Mouse (Mus musculus) ES-E14 (cell line): ENCODE results near the gene Hspa1a. TPM values are rescaled to one million over a fixed set of nuclear protein-coding genes. Genes with fewer than 3 reads are reported as not detected.
A peak's percentile ranks its signal among the peaks of the same experiment; 100 is the strongest.

Source experiments
- DNase-seq: peaks from one replicate; pipeline ENCODE4 v3.0.0-alpha.2; 2013; ENCODE audit warnings: low read depth, low spot score
- H3K27ac ChIP-seq: 2 replicates; pipeline ENCODE4 v1.5.1; 2012; ENCODE audit warnings: low read depth, mild to moderate bottlenecking, low read length, moderate library complexity, mixed read lengths; ENCODE audit not compliant: poor library complexity, insufficient read depth, severe bottlenecking
- H3K36me3 ChIP-seq: 2 replicates; pipeline ENCODE4 v1.6.1; 2012; ENCODE audit warnings: mild to moderate bottlenecking, low read length, moderate library complexity, mixed read lengths; ENCODE audit not compliant: control insufficient read depth, poor library complexity, insufficient read depth, severe bottlenecking
- H3K4me1 ChIP-seq, 2 experiments: fragments of 150-350 bp in 1 of 2; sonication (generic) in 1 of 2; 2 replicates each; pipeline ENCODE4 v1.6.1; 2012; ENCODE audit warnings: low read length in 2 of 2, mild to moderate bottlenecking in 1 of 2, mixed read lengths in 1 of 2; ENCODE audit not compliant: control insufficient read depth in 2 of 2, insufficient read depth in 2 of 2, poor library complexity in 1 of 2
- H3K4me3 ChIP-seq, 2 experiments: fragments of 150-350 bp in 1 of 2; sonication (generic) in 1 of 2; 2 replicates each; pipeline ENCODE4 v1.5.1; 2012; ENCODE audit warnings: low read length in 2 of 2, low read depth in 1 of 2, mild to moderate bottlenecking in 1 of 2, mixed read lengths in 1 of 2; ENCODE audit not compliant: insufficient read depth in 1 of 2, poor library complexity in 1 of 2, severe bottlenecking in 1 of 2
- H3K9ac ChIP-seq: 2 replicates; pipeline ENCODE4 v1.6.1; 2012; ENCODE audit warnings: low read depth, mild to moderate bottlenecking, low read length, mixed read lengths; ENCODE audit not compliant: poor library complexity, insufficient read depth, severe bottlenecking
- H3K9me3 ChIP-seq: fragments of 150-350 bp; sonication (generic); 2 replicates; pipeline ENCODE4 v1.6.1; 2012; ENCODE audit warnings: low read depth, mild to moderate bottlenecking, low read length; ENCODE audit not compliant: control insufficient read depth, insufficient read depth
- CHD2 ChIP-seq: IDR thresholded peaks from 2 replicates; pipeline ENCODE4 v1.6.1; 2014; ENCODE audit warnings: mild to moderate bottlenecking, low read depth, low read length, inconsistent platforms
- HCFC1 ChIP-seq: IDR thresholded peaks from 2 replicates; pipeline ENCODE4 v1.6.1; 2012; ENCODE audit warnings: low read length, inconsistent platforms, borderline replicate concordance; ENCODE audit not compliant: insufficient read depth
- MAFK ChIP-seq: IDR thresholded peaks from 2 replicates; pipeline ENCODE4 v1.6.1; 2014; ENCODE audit warnings: mild to moderate bottlenecking, low read depth, low read length, inconsistent platforms; ENCODE audit not compliant: insufficient read depth
- ZC3H11A ChIP-seq: IDR thresholded peaks from 2 replicates; pipeline ENCODE4 v1.6.1; 2012; ENCODE audit warnings: low read depth, mild to moderate bottlenecking, inconsistent platforms, low read length, borderline replicate concordance
- ZNF384 ChIP-seq: IDR thresholded peaks from 2 replicates; pipeline ENCODE4 v1.6.1; 2012; ENCODE audit warnings: low read depth, low read length, inconsistent platforms
- in situ Hi-C, 2 experiments: fragments of 600-800 bp; cut with MboI; formaldehyde crosslinking; loops; one replicate each; pipeline ENCODE4 v1.15.1; 2025; ENCODE audit warnings: low sequenced_read_pairs in 2 of 2, inconsistent platforms in 1 of 2; ENCODE audit not compliant: unreplicated experiment in 2 of 2
- total RNA-seq: library from RNA; depleted of rRNA; stranded (reverse); fragments of 300-350 nt; gene quantifications from 2 replicates; pipeline ENCODE4 v1.2.3, GENCODE M21; 2012

Hspa1a gene
- total RNA-seq, 1 experiment: 5.9 TPM

DNA sequence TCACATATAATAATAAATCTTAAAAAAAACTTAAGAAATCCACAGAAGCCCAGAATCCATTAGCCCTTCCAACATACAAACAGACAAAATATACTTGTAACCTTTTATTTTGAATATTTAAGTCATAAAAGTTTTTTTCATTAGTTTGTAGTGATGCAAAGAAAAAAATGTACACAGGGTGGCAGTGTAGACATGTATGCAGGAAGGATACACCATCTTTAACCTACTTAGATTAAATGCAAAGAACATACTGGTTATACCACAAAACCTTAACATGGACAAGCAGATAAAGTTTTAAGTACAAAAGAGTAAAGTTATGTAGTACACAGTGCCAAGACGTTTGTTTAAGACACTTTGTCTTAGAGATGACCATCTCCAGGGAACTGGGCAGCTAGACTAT is 15.6 kb downstream of the Hspa1a start:
- Histone ChIP-seq H3K4me1 (peaks cover 0 to 2% of the 10 kb centered on the region in 2 experiments; a peak in 1 of 4 replicates), H3K9me3 (no peaks in the 10 kb centered on the region), H3K4me3 (no peak overlapping the region), H3K27ac (no peak overlapping the region), H3K9ac (no peak overlapping the region), H3K36me3 (peaks cover 9% of the 10 kb centered on the region)
- in situ Hi-C loops: no loop called here
- DNase-seq: no peak
- TF ChIP-seq MAFK (no peak), ZNF384 (no peak), CHD2 (no peak), HCFC1 (no peak), ZC3H11A (no peak)

DNA sequence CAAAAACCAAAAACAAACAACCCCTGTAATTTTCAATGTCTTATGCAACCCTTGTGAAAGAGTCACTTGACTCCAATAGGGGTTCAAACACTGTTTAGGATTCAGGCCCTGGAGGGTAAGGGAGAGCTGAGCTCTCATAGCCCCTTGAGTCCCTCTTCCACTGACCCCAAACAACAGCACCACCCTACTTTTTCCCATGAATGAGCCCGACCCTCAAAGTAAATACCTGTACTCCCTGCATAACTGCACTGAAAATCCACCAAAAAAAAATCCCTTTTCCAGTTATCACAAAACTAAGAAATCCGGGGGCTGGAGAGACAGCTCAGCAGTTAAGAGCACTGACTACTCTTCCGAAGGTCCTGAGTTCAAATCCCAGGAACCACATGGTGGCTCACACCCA is 16.1 kb downstream of the Hspa1a start:
- Histone ChIP-seq H3K4me3 (no peak overlapping the region), H3K27ac (no peak overlapping the region), H3K9ac (no peak overlapping the region), H3K9me3 (no peaks in the 10 kb centered on the region), H3K4me1 (peaks cover 0 to 2% of the 10 kb centered on the region in 2 experiments; a peak in 1 of 4 replicates), H3K36me3 (peaks cover 13% of the 10 kb centered on the region)
- TF ChIP-seq CHD2: no peak
- no peak for TF ChIP-seq ZC3H11A
- TF ChIP-seq ZNF384: no peak
- TF ChIP-seq HCFC1: no peak
- no peak for TF ChIP-seq MAFK
- no peak for DNase-seq
- in situ Hi-C loops: no loop called here

DNA sequence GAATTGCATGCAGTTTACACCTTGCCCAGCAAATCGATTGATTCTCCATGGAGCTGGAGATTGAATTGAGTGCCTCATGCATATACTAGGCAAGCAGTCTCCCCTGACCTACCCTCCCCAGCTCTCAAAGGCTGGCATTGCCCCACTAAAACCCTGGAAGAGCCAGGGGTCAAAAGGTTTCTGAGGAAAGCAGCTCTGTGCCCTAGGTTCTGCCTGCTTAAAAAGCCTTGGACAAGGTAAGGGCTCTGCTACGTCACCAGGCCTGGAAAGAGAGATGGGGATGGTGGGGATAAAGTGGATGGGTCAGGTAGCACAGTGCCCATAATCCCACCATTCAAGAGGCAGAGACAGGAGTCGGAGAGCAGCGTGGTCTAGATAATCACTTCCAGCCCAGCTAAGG is 17.1 kb downstream of the Hspa1a start:
- no peak overlapping the region for H3K4me3 ChIP-seq
- peaks cover 24% of the 10 kb centered on the region for H3K36me3 ChIP-seq
- in situ Hi-C loops: no loop called here
- TF ChIP-seq HCFC1: no peak
- no peaks in the 10 kb centered on the region for H3K4me1 ChIP-seq
- no peak overlapping the region for H3K9ac ChIP-seq
- no peak for DNase-seq
- no peak overlapping the region for H3K27ac ChIP-seq
- no peaks in the 10 kb centered on the region for H3K9me3 ChIP-seq

- DNase-seq: no peak
- in situ Hi-C loops: no loop called here
- Histone ChIP-seq H3K27ac (no peak overlapping the region), H3K36me3 (peaks cover 27% of the 10 kb centered on the region), H3K4me1 (no peaks in the 10 kb centered on the region), H3K4me3 (no peak overlapping the region), H3K9ac (no peak overlapping the region), H3K9me3 (no peaks in the 10 kb centered on the region)
- no peak for TF ChIP-seq CHD2
- no peak for TF ChIP-seq ZNF384
- TF ChIP-seq HCFC1: no peak
- TF ChIP-seq ZC3H11A: no peak
- no peak for TF ChIP-seq MAFK
Observed at GRCm38 (mm10) chr17:34953904-34954303, 18.1 kb downstream of the Hspa1a start.

DNA sequence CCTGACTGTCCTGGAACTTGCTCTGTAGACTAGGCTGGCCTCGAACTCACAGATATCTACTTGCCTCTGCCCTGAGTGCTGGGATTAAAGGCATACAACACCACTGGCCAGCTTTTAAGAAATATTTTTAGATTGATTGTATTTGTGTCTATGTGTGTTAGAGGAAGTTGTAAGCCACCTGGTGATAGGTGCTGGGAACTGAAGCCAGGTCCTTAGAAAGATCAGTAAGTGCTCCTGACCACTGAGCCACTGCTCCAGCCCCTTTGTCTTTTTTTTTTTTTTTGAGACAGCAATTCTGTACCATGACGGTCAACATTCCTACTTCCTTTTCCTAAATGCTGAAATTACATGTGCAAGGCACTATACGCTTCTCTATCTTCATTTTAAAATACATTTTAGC is 18.7 kb downstream of the Hspa1a start:
- H3K36me3 ChIP-seq: peaks cover 27% of the 10 kb centered on the region
- TF ChIP-seq CHD2 (no peak), MAFK (no peak), ZC3H11A (no peak), HCFC1 (no peak), ZNF384 (no peak)
- no peak for DNase-seq
- no peaks in the 10 kb centered on the region for H3K9me3 ChIP-seq
- H3K9ac ChIP-seq: peak overlapping the region; percentile 100; the same call in 1 of the 2 replicates
- peak overlapping the region; percentile 96; the same call in 1 of the 2 replicates for H3K27ac ChIP-seq
- no peaks in the 10 kb centered on the region for H3K4me1 ChIP-seq
- peak overlapping the region; percentile 75 to 97; a peak in 3 of 4 replicates for H3K4me3 ChIP-seq
- in situ Hi-C loops: no loop called here
